Mouse (Mus musculus) cortical plate, adult 2 months (tissue): ENCODE results near the gene Decr2. TPM values are rescaled to one million over a fixed set of nuclear protein-coding genes. Genes with fewer than 3 reads are reported as not detected.
A peak's percentile ranks its signal among the peaks of the same experiment; 100 is the strongest.
"Not testable (repeated sequence)": the region's sequence is repeated elsewhere in the genome, so short reads cannot be mapped to it uniquely, and the experiment has no call there.

ENCODE experiments used
- H3K27ac ChIP-seq: fragments of 200-500 bp; 2 replicates; pipeline ENCODE4 v1.5.1; 2012; ENCODE audit warnings: low read length, control low read depth, inconsistent platforms; ENCODE audit not compliant: insufficient read depth
- H3K4me1 ChIP-seq: fragments of 200-500 bp; 2 replicates; pipeline ENCODE4 v1.6.1; 2011; ENCODE audit warnings: low read length; ENCODE audit not compliant: control insufficient read depth, insufficient read depth
- H3K4me3 ChIP-seq: fragments of 200-500 bp; 2 replicates; pipeline ENCODE4 v1.5.1; 2011; ENCODE audit warnings: mild to moderate bottlenecking, low read length, control low read depth; ENCODE audit not compliant: insufficient read depth
- CTCF ChIP-seq: fragments of 200-500 bp; IDR thresholded peaks from 2 replicates; pipeline ENCODE4 v1.5.1; 2011; ENCODE audit warnings: mild to moderate bottlenecking, control low read depth, low read length; ENCODE audit not compliant: insufficient read depth; ENCODE audit errors: extremely low read depth
- POLR2A ChIP-seq: fragments of 200-500 bp; IDR thresholded peaks from 2 replicates; pipeline ENCODE4 v1.6.1; 2011; ENCODE audit warnings: mild to moderate bottlenecking, low read length, control low read depth; ENCODE audit not compliant: insufficient read depth; ENCODE audit errors: extremely low read depth
- polyA plus RNA-seq: library from polyadenylated mRNA; depleted of rRNA; stranded (reverse); fragments of >200 nt; gene quantifications from 2 replicates; pipeline ENCODE4 v1.2.3, GENCODE M21; 2012

The Decr2 gene
- polyA plus RNA-seq, 1 experiment, result 43.5 TPM

- Histone ChIP-seq H3K4me1 (no peaks in the 10 kb centered on the region), H3K27ac (no peak overlapping the region), H3K4me3 (peak overlapping the region; percentile 55)
- TF ChIP-seq CTCF (no peak), POLR2A (no peak)
Measured at GRCm38 (mm10) chr17:26114061-26114460, 23.9 kb upstream of the Decr2 start.

DNA sequence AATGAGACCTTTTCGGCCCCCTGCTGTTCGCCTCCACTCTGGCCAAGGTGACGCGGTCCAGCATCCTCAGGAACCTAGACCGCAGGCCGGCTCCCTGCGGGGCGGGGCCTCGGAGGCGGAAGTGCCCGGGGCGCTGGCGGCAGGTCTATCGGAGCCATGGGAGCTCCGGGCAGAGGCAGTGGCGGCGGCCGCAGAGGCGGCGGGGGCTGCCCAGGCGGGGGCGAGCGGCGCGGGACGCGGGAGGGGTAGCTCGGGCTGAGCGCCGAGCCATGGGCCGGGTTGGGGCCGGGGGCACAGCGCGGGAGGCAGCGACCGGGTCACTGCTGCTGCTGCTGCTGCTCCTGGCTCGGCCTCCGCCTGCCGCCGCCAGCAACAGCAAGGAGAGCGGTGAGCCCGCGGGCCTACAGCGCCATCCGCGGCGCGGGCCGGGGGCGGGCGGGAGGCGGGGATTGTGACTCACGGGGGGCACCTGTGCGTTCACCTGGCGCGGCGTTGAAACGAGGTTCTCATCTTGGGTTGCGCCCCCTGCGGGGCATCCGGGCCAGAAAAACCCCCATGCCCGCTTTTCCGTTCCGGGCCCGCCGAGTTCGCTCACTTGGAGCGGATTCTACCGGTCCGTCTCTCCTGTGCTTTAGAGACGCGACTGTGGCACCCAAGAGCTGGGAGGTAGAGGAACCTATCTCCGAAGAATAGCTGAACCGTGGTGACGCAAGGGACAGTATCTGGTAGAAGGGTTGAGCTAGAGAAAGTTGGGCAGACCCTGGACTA, 23.2 kb upstream of the Decr2 start, which contains the start of gene Tmem8:
Gene Tmem8, plus strand, starts transcription at position 119 of the 768 bp plus-strand sequence.
- Histone ChIP-seq H3K27ac (no peak within 1 kb of the TSS), H3K4me1 (no peaks in the 10 kb centered on the region), H3K4me3 (peak within 1 kb of the TSS; percentile 55)
- TF ChIP-seq POLR2A (peak; percentile 21; the same call in 1 of the 2 replicates), CTCF (no peak)

- Histone ChIP-seq H3K4me3 (peak overlapping the region; percentile 55), H3K27ac (no peak overlapping the region), H3K4me1 (no peaks in the 10 kb centered on the region)
- TF ChIP-seq CTCF (no peak), POLR2A (no peak)
Measured at GRCm38 (mm10) chr17:26112751-26113150, 22.6 kb upstream of the Decr2 start.

DNA sequence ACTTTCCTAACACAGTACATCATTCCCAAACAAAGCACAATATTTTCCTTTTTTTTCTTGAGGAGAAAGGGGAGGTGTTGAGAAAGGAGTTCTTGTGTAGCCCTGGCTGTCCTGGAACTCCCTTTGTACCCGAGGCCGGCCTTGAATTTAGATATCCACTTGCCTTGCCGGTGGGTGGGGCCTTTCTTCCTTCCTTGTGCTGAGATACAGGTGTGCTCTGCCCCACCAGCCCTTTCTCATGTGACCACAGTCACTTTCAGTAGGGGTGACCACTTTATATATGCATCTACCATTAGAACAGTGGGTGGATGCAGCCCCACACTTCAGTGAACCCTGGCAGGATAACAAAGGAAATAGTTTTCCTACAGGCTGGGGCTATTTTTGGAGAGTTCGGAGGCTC, 21.6 kb upstream of the Decr2 start:
- no peaks in the 10 kb centered on the region for H3K4me1 ChIP-seq
- no peak overlapping the region for H3K27ac ChIP-seq
- TF ChIP-seq POLR2A, result no peak
- no peak for TF ChIP-seq CTCF
- H3K4me3 ChIP-seq, result no peak overlapping the region

- Histone ChIP-seq H3K27ac (no peak overlapping the region), H3K4me3 (no peak overlapping the region), H3K4me1 (no peaks in the 10 kb centered on the region)
- TF ChIP-seq CTCF (no peak), POLR2A (no peak)
Measured at GRCm38 (mm10) chr17:26111024-26111423, 20.9 kb upstream of the Decr2 start.

DNA sequence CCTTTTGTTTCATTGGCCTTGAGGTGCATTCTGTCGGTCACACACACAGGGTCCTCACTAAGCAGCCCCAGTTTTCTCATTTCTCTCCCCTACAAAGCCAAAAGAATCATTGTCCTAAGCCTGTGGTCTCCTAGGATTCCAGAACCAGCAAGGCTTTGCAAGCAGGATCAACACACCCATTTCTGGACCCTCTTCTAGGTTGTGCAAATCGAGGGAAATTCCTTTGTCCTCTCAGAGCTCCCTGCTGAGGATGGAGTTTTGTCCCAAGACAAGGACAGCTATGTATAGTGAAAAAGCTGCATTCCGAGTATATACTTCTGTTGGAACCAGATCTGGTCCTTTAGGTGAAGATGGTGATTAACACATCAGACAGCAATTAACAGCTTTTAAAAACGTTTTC, 20.0 kb upstream of the Decr2 start:
- Histone ChIP-seq H3K27ac (no peak overlapping the region), H3K4me3 (no peak overlapping the region), H3K4me1 (no peaks in the 10 kb centered on the region)
- TF ChIP-seq POLR2A (no peak), CTCF (no peak)

GRCm38 (mm10) chr17:26105619-26106018, 15.5 kb upstream of the Decr2 start:
- TF ChIP-seq POLR2A (no peak), CTCF (no peak)
- no peak overlapping the region for H3K27ac ChIP-seq
- H3K4me1 ChIP-seq, result no peaks in the 10 kb centered on the region
- H3K4me3 ChIP-seq, result no peak overlapping the region

GRCm38 (mm10) chr17:26101478-26101877, 11.3 kb upstream of the Decr2 start:
- no peak overlapping the region for H3K27ac ChIP-seq
- H3K4me3 ChIP-seq, result no peak overlapping the region
- H3K4me1 ChIP-seq, result no peaks in the 10 kb centered on the region
- TF ChIP-seq POLR2A (no peak), CTCF (no peak)

GRCm38 (mm10) chr17:26100166-26100565, 10.0 kb upstream of the Decr2 start:
- H3K27ac ChIP-seq, result no peak overlapping the region
- no peak overlapping the region for H3K4me3 ChIP-seq
- TF ChIP-seq CTCF, result no peak
- TF ChIP-seq POLR2A, result no peak
- no peaks in the 10 kb centered on the region for H3K4me1 ChIP-seq

DNA sequence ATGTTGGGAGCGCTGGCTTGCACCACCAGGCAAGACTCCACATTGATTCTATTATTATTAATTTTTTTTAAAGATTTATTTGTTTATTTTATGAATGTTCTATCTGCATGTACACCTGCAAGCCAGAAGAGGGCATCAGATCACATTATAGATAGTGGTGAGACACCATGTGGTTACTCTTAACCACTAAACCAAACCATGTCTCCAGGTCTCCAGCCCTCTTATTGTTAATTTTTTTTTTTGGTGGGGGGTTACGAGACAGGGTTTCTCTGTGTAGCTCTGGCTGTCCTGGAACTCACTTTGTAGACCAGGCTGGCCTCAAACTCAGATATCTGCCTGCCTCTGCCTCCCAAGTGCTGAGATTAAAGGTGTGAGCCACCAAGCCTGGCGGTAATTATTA, 9.2 kb upstream of the Decr2 start:
- not testable (repeated sequence) for H3K27ac ChIP-seq, H3K4me3 ChIP-seq, H3K4me1 ChIP-seq
